Mouse (Mus musculus) T-helper 17 cell (primary cell): ENCODE data around the gene Hpn.

Source experiments
- in situ Hi-C, 2 experiments: fragments of 300-600 bp; cut with MboI, MseI; formaldehyde crosslinking; loops; 1 replicate in 1 of 2; 2 replicates in 1 of 2; pipeline ENCODE4 v1.15.1; 2025; ENCODE audit warnings: high pct_unique_total_duplicates in 2 of 2

Gene Hpn

GRCm38 (mm10) chr7:31115182-31115581 is at the start of gene Hpn:
Hpn (minus strand) TSS chr7:31115290.
- in situ Hi-C loops: no loop called here

- in situ Hi-C loops: no loop called here
Observed at GRCm38 (mm10) chr7:31164748-31165147, 49.7 kb upstream of the Hpn start.

- in situ Hi-C loops: no loop called here
Observed at GRCm38 (mm10) chr7:31163666-31164577, 48.8 kb upstream of the Hpn start.

- in situ Hi-C loops: no loop called here
Observed at GRCm38 (mm10) chr7:31162324-31162723, 47.2 kb upstream of the Hpn start.

- in situ Hi-C loops: no loop called here
Observed at GRCm38 (mm10) chr7:31161831-31162230, 46.7 kb upstream of the Hpn start.

GRCm38 (mm10) chr7:31161246-31161645 is 46.2 kb upstream of the Hpn start:
- in situ Hi-C loops: no loop called here

- in situ Hi-C loops: no loop called here
Observed at GRCm38 (mm10) chr7:31160763-31161162, 45.7 kb upstream of the Hpn start.

GRCm38 (mm10) chr7:31156034-31156928 is 41.2 kb upstream of the Hpn start:
- in situ Hi-C loops: no loop called here

GRCm38 (mm10) chr7:31155296-31156033 is 40.4 kb upstream of the Hpn start, which contains the start of gene Gramd1a:
Gramd1a (minus strand) TSS chr7:31155896.
- in situ Hi-C loops: no loop called here

- in situ Hi-C loops: no loop called here
Observed at GRCm38 (mm10) chr7:31153536-31154320, 38.6 kb upstream of the Hpn start.

GRCm38 (mm10) chr7:31151301-31152241 is 36.5 kb upstream of the Hpn start:
- in situ Hi-C loops: no loop called here

- in situ Hi-C loops: no loop called here
Observed at GRCm38 (mm10) chr7:31150566-31151300, 35.6 kb upstream of the Hpn start.

- in situ Hi-C loops: no loop called here
Observed at GRCm38 (mm10) chr7:31149751-31150565, 34.9 kb upstream of the Hpn start.

- in situ Hi-C loops: no loop called here
Observed at GRCm38 (mm10) chr7:31149271-31149670, 34.2 kb upstream of the Hpn start.

- in situ Hi-C loops: no loop called here
Observed at GRCm38 (mm10) chr7:31148756-31149155, 33.7 kb upstream of the Hpn start.

- in situ Hi-C loops: no loop called here
Observed at GRCm38 (mm10) chr7:31148086-31148485, 33.0 kb upstream of the Hpn start.

GRCm38 (mm10) chr7:31145596-31146160 is 30.6 kb upstream of the Hpn start:
- in situ Hi-C loops: no loop called here

- in situ Hi-C loops: loop anchor here in 1 of 2 experiments (5.0 kb wide), 1 partner anchor 32 kb away; no protein-coding TSS in a partner anchor
Observed at GRCm38 (mm10) chr7:31144886-31145285, 29.8 kb upstream of the Hpn start.
